In the genomic region with DNA sequence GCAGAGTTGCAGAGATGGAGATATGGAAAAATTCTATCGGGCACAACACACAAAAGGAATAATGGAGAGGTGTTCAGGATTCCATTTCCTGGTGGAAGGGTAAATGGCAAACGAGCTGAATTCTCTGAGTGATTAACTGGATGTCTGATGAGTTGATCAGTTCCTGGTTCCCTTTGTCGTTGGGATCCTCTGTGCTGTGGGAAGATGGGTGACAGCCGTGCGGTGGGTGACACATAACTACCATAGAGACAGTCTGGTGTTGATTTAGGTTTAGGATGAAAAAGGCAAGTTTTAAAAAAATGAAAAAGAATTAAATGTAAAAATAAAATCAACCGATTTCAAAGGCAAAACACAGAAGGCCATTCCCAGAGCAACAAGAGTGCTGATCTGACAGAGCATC, we compare ENCODE assay signal across 22 mouse cellular contexts.
DNase-seq lines count a peak whose midpoint lies in the region; ATAC-seq and TF ChIP-seq lines count a peak whose summit lies in the region.
"Had no signal": no experiment of that assay in that cellular context is flagged by ENCODE, and none has a peak within 500 bp of the region (broad histone marks: within the 10 kb centered on the region; RNA-seq: fewer than 3 reads in every experiment).

No protein-coding gene starts in this region.

- H3K27ac ChIP-seq in layer of hippocampus, adult 2 months: peak overlapping the region; percentile 87
- H3K27ac ChIP-seq in kidney, embryonic 14.5 days (ENCODE audit: low read depth, low read length): no peak overlapping the region
- H3K27ac ChIP-seq: embryonic facial prominence, embryonic 12.5 days; embryonic facial prominence, embryonic 15.5 days; gastrocnemius, adult 2 months; hindbrain, embryonic 12.5 days; hindbrain, embryonic 15.5 days had no signal

- H3K4me3 ChIP-seq in layer of hippocampus, adult 2 months: no peak overlapping the region
- no peak overlapping the region for H3K4me3 ChIP-seq in kidney, embryonic 14.5 days (ENCODE audit: low read length)
- H3K4me3 ChIP-seq: embryonic facial prominence, embryonic 12.5 days; embryonic facial prominence, embryonic 15.5 days; gastrocnemius, adult 2 months; hindbrain, embryonic 12.5 days; hindbrain, embryonic 15.5 days had no signal

- no peaks in the 10 kb centered on the region for H3K9me3 ChIP-seq in kidney, embryonic 14.5 days (ENCODE audit: control insufficient read depth, low read length)
- H3K9me3 ChIP-seq: embryonic facial prominence, embryonic 12.5 days; embryonic facial prominence, embryonic 15.5 days; hindbrain, embryonic 12.5 days; hindbrain, embryonic 15.5 days had no signal

- no peak overlapping the region for H3K9ac ChIP-seq in kidney, embryonic 14.5 days (ENCODE audit: low read depth, low read length)
- H3K9ac ChIP-seq: embryonic facial prominence, embryonic 12.5 days; embryonic facial prominence, embryonic 15.5 days; forebrain, postnatal 0 days; hindbrain, embryonic 12.5 days; hindbrain, embryonic 15.5 days had no signal

- H3K27me3 ChIP-seq in kidney, embryonic 14.5 days (ENCODE audit: control insufficient read depth, insufficient read depth, low read length): no peaks in the 10 kb centered on the region
- H3K27me3 ChIP-seq: embryonic facial prominence, embryonic 12.5 days; embryonic facial prominence, embryonic 15.5 days; hindbrain, embryonic 12.5 days; hindbrain, embryonic 15.5 days had no signal

- no peaks in the 10 kb centered on the region for H3K36me3 ChIP-seq in kidney, embryonic 14.5 days (ENCODE audit: control insufficient read depth, insufficient read depth, low read length)
- H3K36me3 ChIP-seq: embryonic facial prominence, embryonic 12.5 days; embryonic facial prominence, embryonic 15.5 days; hindbrain, embryonic 12.5 days; hindbrain, embryonic 15.5 days had no signal

- no peaks in the 10 kb centered on the region for H3K4me1 ChIP-seq in kidney, embryonic 14.5 days (ENCODE audit: control insufficient read depth, insufficient read depth, low read length)
- H3K4me1 ChIP-seq: embryonic facial prominence, embryonic 12.5 days; embryonic facial prominence, embryonic 15.5 days; hindbrain, embryonic 12.5 days; hindbrain, embryonic 15.5 days had no signal

- peak; percentile 28 to 60 for DNase-seq in layer of hippocampus, adult 2 months (ENCODE audit: low spot score in 2 of 2)
- no peak for DNase-seq in layer of hippocampus, postnatal 25 days (ENCODE audit: extremely low spot score in 1 of 2, low spot score in 1 of 2)
- peak; percentile 44 to 46 for DNase-seq in layer of hippocampus, adult 8-10 months (ENCODE audit: low spot score in 2 of 2)
- peak; percentile 32 to 63 for DNase-seq in layer of hippocampus, postnatal 14 days (ENCODE audit: low spot score in 2 of 2)
- no peak for DNase-seq in MN1 (ENCODE audit: low spot score)
- DNase-seq: adrenal gland, postnatal 10 days; adrenal gland, postnatal 36 days; cerebellum, adult 11 months; cerebellum, adult 2 months; cerebellum, adult 9-11 months; cerebellum, postnatal 25 days; forebrain, postnatal 0 days; gastrocnemius, adult 2 months; gastrocnemius, postnatal 14 days had no signal

- no peak overlapping the region for H3K4me2 ChIP-seq in kidney, embryonic 14.5 days (replicated peaks; ENCODE audit: low read depth, low read length)
- H3K4me2 ChIP-seq: embryonic facial prominence, embryonic 12.5 days; embryonic facial prominence, embryonic 15.5 days; heart, embryonic 11.5 days; hindbrain, embryonic 12.5 days; hindbrain, embryonic 15.5 days had no signal

- 86% methylated on average over 6 of the region's 6 CpGs for WGBS in kidney, embryonic 14.5 days

- no peak for TF ChIP-seq CTCF in layer of hippocampus, adult 2 months (conservative IDR thresholded peaks at IDR 0.05)

- no peak for ATAC-seq in kidney, embryonic 14.5 days (ENCODE audit: low FRiP score, low TSS enrichment)
- ATAC-seq: CD4-positive, CD25-positive, alpha-beta regulatory T cell, adult 4 months; forebrain, embryonic 14.5 days; forebrain, postnatal 0 days had no signal

Comparison
In these comparisons a context has a peak if more than half of its experiments do, and no peak if none do; other contexts are left out.
1. DNase-seq: peak in layer of hippocampus, adult 2 months (2 of 2), layer of hippocampus, adult 8-10 months (2 of 2) and layer of hippocampus, postnatal 14 days (2 of 2); none in layer of hippocampus, postnatal 25 days (0 of 2) and MN1 (single experiment).